Mouse (Mus musculus): ENCODE results near the gene Wdr73. TPM values are rescaled to one million over a fixed set of nuclear protein-coding genes. Genes with fewer than 3 reads are reported as not detected.
A peak's percentile ranks its signal among the peaks of the same experiment; 100 is the strongest.
"Not testable (repeated sequence)": the region's sequence is repeated elsewhere in the genome, so short reads cannot be mapped to it uniquely, and the experiment has no call there.

The Wdr73 gene
- 42.8 and 44.0 TPM in 2 replicates for polyA plus RNA-seq (2014; fragmentation: Nextera tagmentation; extraction: Ambion mirVana)

- H3K4me2 ChIP-seq, result peak within 1 kb of the TSS; percentile 85
- H3K4me3 ChIP-seq (ENCODE audit: low read depth, low read length), result peak within 1 kb of the TSS; percentile 67
- peak within 1 kb of the TSS; percentile 26 for H3K27ac ChIP-seq (ENCODE audit: low read depth, low read length)
- no peaks in the 10 kb centered on the region for H3K27me3 ChIP-seq (replicated peaks; ENCODE audit: control insufficient read depth, insufficient read depth, low read length)
- DNase-seq (ENCODE audit: low spot score) (peak; percentile 92), ATAC-seq (replicated peaks; ENCODE audit: low FRiP score) (peak; percentile 94)
- H3K9ac ChIP-seq (ENCODE audit: low read depth, low read length), result peak within 1 kb of the TSS; percentile 74
- H3K36me3 ChIP-seq (ENCODE audit: control insufficient read depth, insufficient read depth, low read length), result peaks cover 6% of the 10 kb centered on the region; the same call in 1 of the 2 replicates
- no peaks in the 10 kb centered on the region for H3K9me3 ChIP-seq (ENCODE audit: control insufficient read depth, low read length)
- H3K4me1 ChIP-seq (replicated peaks; ENCODE audit: control insufficient read depth, insufficient read depth, low read length), result peaks cover 11% of the 10 kb centered on the region
- under 1% methylated on average over 36 of the region's 36 CpGs for WGBS
Observed at GRCm38 (mm10) chr7:80900944-80901501, at the start of gene Wdr73. TSS of gene Wdr73 (minus strand) at chr7:80901269.

DNA sequence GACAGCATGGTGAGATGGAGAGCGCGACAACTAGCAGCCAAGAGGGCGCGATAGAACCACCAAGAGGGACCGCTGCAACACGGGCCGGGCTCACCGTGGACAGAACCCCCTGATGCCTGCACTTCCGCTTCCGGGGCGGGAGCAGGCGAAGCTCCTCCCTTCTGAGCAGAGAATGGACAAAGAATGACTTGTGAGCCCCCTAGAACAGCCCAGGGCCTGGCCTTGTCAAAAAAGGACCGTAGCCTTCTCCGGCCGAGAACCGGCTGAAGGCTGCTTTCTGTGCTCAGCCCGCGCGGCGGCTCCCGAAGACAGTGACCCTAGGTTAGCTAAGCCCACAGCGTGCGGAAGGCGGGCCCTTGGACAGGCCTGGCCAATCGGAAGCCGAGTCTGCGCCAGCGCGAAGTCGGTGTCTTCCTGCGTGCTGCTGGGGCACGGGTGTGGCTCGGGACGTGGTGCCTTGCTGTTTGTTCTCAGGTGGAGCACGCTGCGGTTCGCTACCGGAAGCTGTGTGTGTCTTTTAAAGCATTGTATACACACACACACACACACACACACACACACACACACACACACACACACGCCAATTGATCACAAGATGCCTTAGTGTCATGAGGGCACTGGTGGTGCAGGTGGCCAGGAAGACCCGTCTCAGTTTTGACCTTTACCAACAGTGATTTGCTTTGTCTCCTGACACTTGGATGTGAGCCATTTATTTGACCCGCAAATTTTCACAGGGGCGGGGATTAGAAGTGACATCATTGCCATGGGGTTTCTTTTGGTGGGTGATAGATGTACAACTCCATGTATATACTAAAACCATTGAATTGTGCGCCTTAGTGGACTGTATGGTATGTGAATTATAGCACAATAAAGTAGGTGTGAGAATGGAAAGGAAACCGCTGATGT lies 46.6 kb upstream of the Wdr73 start, which contains the start of gene Sec11a:
Gene Sec11a, minus strand, starts transcription at position 336 of the 906 bp plus-strand sequence.
- peak; percentile 94 for DNase-seq (ENCODE audit: low spot score)
- peaks cover 4% of the 10 kb centered on the region; the same call in 1 of the 2 replicates for H3K36me3 ChIP-seq (ENCODE audit: control insufficient read depth, insufficient read depth, low read length)
- peak within 1 kb of the TSS; percentile 96 for H3K4me3 ChIP-seq (ENCODE audit: low read depth, low read length)
- no peaks in the 10 kb centered on the region for H3K27me3 ChIP-seq (replicated peaks; ENCODE audit: control insufficient read depth, insufficient read depth, low read length)
- ATAC-seq (replicated peaks; ENCODE audit: low FRiP score), result peak; percentile 100
- H3K9me3 ChIP-seq (ENCODE audit: control insufficient read depth, low read length), result no peaks in the 10 kb centered on the region
- 2% methylated on average over 44 of the region's 44 CpGs for WGBS
- H3K9ac ChIP-seq (ENCODE audit: low read depth, low read length), result peak within 1 kb of the TSS; percentile 90
- H3K4me2 ChIP-seq, result peak within 1 kb of the TSS; percentile 85
- peak within 1 kb of the TSS; percentile 96 for H3K27ac ChIP-seq (ENCODE audit: low read depth, low read length)
- peaks cover 13% of the 10 kb centered on the region for H3K4me1 ChIP-seq (replicated peaks; ENCODE audit: control insufficient read depth, insufficient read depth, low read length)

DNA sequence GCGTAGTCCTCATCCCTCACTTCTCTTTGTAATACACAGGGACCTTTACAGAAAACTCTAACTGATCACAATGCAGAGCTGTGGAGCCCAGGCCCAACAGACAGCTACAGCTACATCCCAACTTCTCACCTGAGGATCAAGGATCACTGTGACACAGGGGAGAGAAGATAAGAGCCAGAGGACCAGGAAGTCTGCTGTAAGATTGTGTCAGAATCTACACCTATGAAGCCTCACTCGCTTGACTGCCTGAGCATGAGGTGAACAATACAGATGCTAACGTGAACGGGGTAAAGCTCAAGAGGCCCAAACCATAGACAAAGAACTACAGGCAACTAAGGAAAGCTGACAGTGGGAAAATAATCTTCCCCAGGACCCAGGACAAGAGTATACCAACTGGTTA lies 38.7 kb upstream of the Wdr73 start:
- DNase-seq (ENCODE audit: low spot score), result no peak
- no peak overlapping the region for H3K4me3 ChIP-seq (ENCODE audit: low read depth, low read length)
- H3K36me3 ChIP-seq (ENCODE audit: control insufficient read depth, insufficient read depth, low read length), result peaks cover 4% of the 10 kb centered on the region; the same call in 1 of the 2 replicates
- ATAC-seq (replicated peaks; ENCODE audit: low FRiP score), result no peak
- H3K9me3 ChIP-seq (ENCODE audit: control insufficient read depth, low read length), result no peaks in the 10 kb centered on the region
- no peak overlapping the region for H3K9ac ChIP-seq (ENCODE audit: low read depth, low read length)
- H3K27ac ChIP-seq (ENCODE audit: low read depth, low read length), result no peak overlapping the region
- H3K27me3 ChIP-seq (replicated peaks; ENCODE audit: control insufficient read depth, insufficient read depth, low read length), result no peaks in the 10 kb centered on the region
- WGBS, result 86% methylated on average over 4 of the region's 4 CpGs
- no peak overlapping the region for H3K4me2 ChIP-seq
- H3K4me1 ChIP-seq (replicated peaks; ENCODE audit: control insufficient read depth, insufficient read depth, low read length), result 0 out of 2 replicates have a peak, but pooled peaks cover 3% of the 10 kb centered on the region

GRCm38 (mm10) chr7:80937304-80937666 lies 36.2 kb upstream of the Wdr73 start:
- ATAC-seq (replicated peaks; ENCODE audit: low FRiP score); H3K4me2 ChIP-seq; H3K4me1 ChIP-seq (replicated peaks; ENCODE audit: control insufficient read depth, insufficient read depth, low read length); DNase-seq (ENCODE audit: low spot score); H3K9me3 ChIP-seq (ENCODE audit: control insufficient read depth, low read length); H3K4me3 ChIP-seq (ENCODE audit: low read depth, low read length); H3K27ac ChIP-seq (ENCODE audit: low read depth, low read length); H3K27me3 ChIP-seq (replicated peaks; ENCODE audit: control insufficient read depth, insufficient read depth, low read length); H3K9ac ChIP-seq (ENCODE audit: low read depth, low read length): not testable (repeated sequence)
- peaks cover 13% of the 10 kb centered on the region; the same call in 1 of the 2 replicates for H3K36me3 ChIP-seq (ENCODE audit: control insufficient read depth, insufficient read depth, low read length)

GRCm38 (mm10) chr7:80936617-80937303 lies 35.7 kb upstream of the Wdr73 start:
- not testable (repeated sequence) for H3K9ac ChIP-seq (ENCODE audit: low read depth, low read length); H3K27ac ChIP-seq (ENCODE audit: low read depth, low read length); ATAC-seq (replicated peaks; ENCODE audit: low FRiP score); H3K27me3 ChIP-seq (replicated peaks; ENCODE audit: control insufficient read depth, insufficient read depth, low read length); DNase-seq (ENCODE audit: low spot score); H3K4me3 ChIP-seq (ENCODE audit: low read depth, low read length); H3K9me3 ChIP-seq (ENCODE audit: control insufficient read depth, low read length); H3K4me2 ChIP-seq; H3K4me1 ChIP-seq (replicated peaks; ENCODE audit: control insufficient read depth, insufficient read depth, low read length)
- peaks cover 17% of the 10 kb centered on the region; the same call in 1 of the 2 replicates for H3K36me3 ChIP-seq (ENCODE audit: control insufficient read depth, insufficient read depth, low read length)
- 61% methylated on average over 7 of the region's 7 CpGs for WGBS

GRCm38 (mm10) chr7:80935834-80936233 lies 34.8 kb upstream of the Wdr73 start:
- 91% methylated on average over 1 of the region's 1 CpGs for WGBS
- no peaks in the 10 kb centered on the region for H3K9me3 ChIP-seq (ENCODE audit: control insufficient read depth, low read length)
- H3K4me3 ChIP-seq (ENCODE audit: low read depth, low read length), result no peak overlapping the region
- H3K36me3 ChIP-seq (ENCODE audit: control insufficient read depth, insufficient read depth, low read length), result peaks cover 23% of the 10 kb centered on the region; the same call in 1 of the 2 replicates
- no peak overlapping the region for H3K4me2 ChIP-seq
- H3K4me1 ChIP-seq (replicated peaks; ENCODE audit: control insufficient read depth, insufficient read depth, low read length), result 0 out of 2 replicates have a peak, but pooled peaks cover 3% of the 10 kb centered on the region
- no peaks in the 10 kb centered on the region for H3K27me3 ChIP-seq (replicated peaks; ENCODE audit: control insufficient read depth, insufficient read depth, low read length)
- ATAC-seq (replicated peaks; ENCODE audit: low FRiP score) (0 out of 2 replicates have a peak, but pooled peaks have one; percentile 47), DNase-seq (ENCODE audit: low spot score) (no peak)
- H3K27ac ChIP-seq (ENCODE audit: low read depth, low read length), result no peak overlapping the region
- H3K9ac ChIP-seq (ENCODE audit: low read depth, low read length), result no peak overlapping the region

- Histone ChIP-seq H3K9me3 (ENCODE audit: control insufficient read depth, low read length) (no peaks in the 10 kb centered on the region), H3K4me3 (ENCODE audit: low read depth, low read length) (no peak overlapping the region), H3K9ac (ENCODE audit: low read depth, low read length) (no peak overlapping the region), H3K36me3 (ENCODE audit: control insufficient read depth, insufficient read depth, low read length) (peaks cover 24% of the 10 kb centered on the region; the same call in 1 of the 2 replicates), H3K27ac (ENCODE audit: low read depth, low read length) (no peak overlapping the region), H3K4me2 (no peak overlapping the region), H3K4me1 (replicated peaks; ENCODE audit: control insufficient read depth, insufficient read depth, low read length) (0 out of 2 replicates have a peak, but pooled peaks cover 3% of the 10 kb centered on the region), H3K27me3 (replicated peaks; ENCODE audit: control insufficient read depth, insufficient read depth, low read length) (no peaks in the 10 kb centered on the region)
- WGBS, result 76% methylated on average over 1 of the region's 1 CpGs
- ATAC-seq (replicated peaks; ENCODE audit: low FRiP score) (no peak), DNase-seq (ENCODE audit: low spot score) (no peak)
Observed at GRCm38 (mm10) chr7:80932777-80933176, 31.7 kb upstream of the Wdr73 start.

DNA sequence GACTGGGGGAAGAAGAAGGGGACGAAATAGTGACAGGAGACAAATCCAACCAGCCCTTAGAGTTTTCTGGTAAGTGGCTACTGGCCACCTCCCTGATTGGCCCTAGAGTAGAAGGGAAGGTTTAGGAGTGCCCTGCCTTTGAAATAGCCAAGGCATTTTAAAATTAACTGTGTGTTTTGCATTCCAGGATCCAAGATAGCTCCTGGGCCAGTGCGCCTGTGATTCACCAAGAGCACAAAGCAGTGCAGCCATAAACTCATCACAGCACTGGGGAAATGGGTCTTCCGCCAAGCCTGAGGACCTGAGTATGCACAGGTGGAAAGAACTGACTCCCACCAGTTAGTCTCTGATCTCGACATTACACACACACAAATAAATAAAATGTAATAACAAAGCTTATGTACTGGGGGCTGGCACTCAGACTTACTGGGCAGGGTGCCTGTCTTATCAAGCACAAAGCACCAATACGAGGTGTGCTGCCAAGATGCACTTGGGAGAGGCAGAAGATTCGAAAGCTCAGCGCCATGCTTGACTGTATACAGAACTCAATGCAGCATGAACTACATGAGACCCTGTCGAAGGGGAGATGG lies 30.6 kb upstream of the Wdr73 start:
- 0 out of 2 replicates have a peak, but pooled peaks cover 3% of the 10 kb centered on the region for H3K4me1 ChIP-seq (replicated peaks; ENCODE audit: control insufficient read depth, insufficient read depth, low read length)
- peaks cover 25% of the 10 kb centered on the region; the same call in 1 of the 2 replicates for H3K36me3 ChIP-seq (ENCODE audit: control insufficient read depth, insufficient read depth, low read length)
- no peaks in the 10 kb centered on the region for H3K9me3 ChIP-seq (ENCODE audit: control insufficient read depth, low read length)
- DNase-seq (ENCODE audit: low spot score), result no peak
- no peak overlapping the region for H3K9ac ChIP-seq (ENCODE audit: low read depth, low read length)
- no peak overlapping the region for H3K4me2 ChIP-seq
- H3K4me3 ChIP-seq (ENCODE audit: low read depth, low read length), result no peak overlapping the region
- no peaks in the 10 kb centered on the region for H3K27me3 ChIP-seq (replicated peaks; ENCODE audit: control insufficient read depth, insufficient read depth, low read length)
- WGBS, result 89% methylated on average over 8 of the region's 8 CpGs
- ATAC-seq (replicated peaks; ENCODE audit: low FRiP score), result no peak
- no peak overlapping the region for H3K27ac ChIP-seq (ENCODE audit: low read depth, low read length)
